Mouse (Mus musculus): ENCODE data around the gene Fam83c. TPM values are rescaled to one million over a fixed set of nuclear protein-coding genes. Genes with fewer than 3 reads are reported as not detected.

Fam83c gene
- total and polyA plus RNA-seq, 3 experiments = 0.03 to 0.04 TPM; not detected in 1

DNA sequence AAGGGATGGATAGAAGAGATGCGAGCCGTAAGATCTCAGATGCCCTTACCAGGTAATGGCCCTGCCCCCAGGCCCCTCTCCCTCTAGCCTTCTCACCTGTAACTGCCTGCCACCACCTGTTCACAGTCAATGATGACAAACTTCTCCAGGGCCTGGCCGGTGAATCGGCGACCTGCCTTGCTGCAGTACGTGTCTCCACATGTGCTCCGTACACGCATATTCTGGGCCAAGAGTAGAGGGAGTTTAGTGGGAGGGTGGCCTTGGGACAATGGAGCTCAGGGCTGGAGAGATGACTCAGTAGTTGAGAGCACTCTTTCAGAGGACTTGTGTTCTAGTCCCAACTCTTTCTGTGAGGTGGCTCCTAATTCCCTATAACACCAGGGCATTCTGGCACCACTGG, 3.8 kb downstream of the Fam83c start:
- H3K27ac ChIP-seq (ENCODE audit: control insufficient read depth, low read depth, low read length) = no peak overlapping the region
- H3K9ac ChIP-seq (ENCODE audit: control insufficient read depth, low read depth, low read length, poor library complexity, severe bottlenecking) = no peak overlapping the region
- H3K36me3 ChIP-seq (ENCODE audit: control insufficient read depth in 1 of 2, insufficient read depth in 2 of 2, low read length in 2 of 2) = peaks cover 0 to 4% of the 10 kb centered on the region in 2 experiments; a peak in 2 of 4 replicates
- TF ChIP-seq RCOR1 (IDR thresholded peaks at IDR 0.05; ENCODE audit: low read depth, low read length) (no peak), RAD21 (IDR thresholded peaks at IDR 0.05; ENCODE audit: low read depth, low read length) (no peak), E2F4 (IDR thresholded peaks at IDR 0.05; ENCODE audit: borderline replicate concordance, low read depth, low read length) (no peak), SIN3A (IDR thresholded peaks at IDR 0.05; ENCODE audit: low read length) (no peak), ZMIZ1 (IDR thresholded peaks at IDR 0.05; ENCODE audit: low read depth, low read length) (no peak)
- H3K4me3 ChIP-seq (ENCODE audit: control insufficient read depth in 1 of 2, insufficient read depth in 1 of 2, low read depth in 2 of 2, low read length in 2 of 2) = no peak overlapping the region
- peaks cover 0 to 5% of the 10 kb centered on the region in 2 experiments; a peak in 2 of 4 replicates for H3K4me1 ChIP-seq (ENCODE audit: control insufficient read depth in 1 of 2, insufficient read depth in 2 of 2, low read length in 2 of 2)
- no peak for DNase-seq (ENCODE audit: low read depth, low spot score)
- peaks cover 6% of the 10 kb centered on the region for H3K79me2 ChIP-seq (ENCODE audit: control insufficient read depth, insufficient read depth, low read length, poor library complexity)
- no peaks in the 10 kb centered on the region for H3K27me3 ChIP-seq (ENCODE audit: control insufficient read depth in 1 of 2, insufficient read depth in 2 of 2, low read length in 2 of 2)
- no peaks in the 10 kb centered on the region for H3K9me3 ChIP-seq (replicated peaks; ENCODE audit: insufficient read depth, low read length)

DNA sequence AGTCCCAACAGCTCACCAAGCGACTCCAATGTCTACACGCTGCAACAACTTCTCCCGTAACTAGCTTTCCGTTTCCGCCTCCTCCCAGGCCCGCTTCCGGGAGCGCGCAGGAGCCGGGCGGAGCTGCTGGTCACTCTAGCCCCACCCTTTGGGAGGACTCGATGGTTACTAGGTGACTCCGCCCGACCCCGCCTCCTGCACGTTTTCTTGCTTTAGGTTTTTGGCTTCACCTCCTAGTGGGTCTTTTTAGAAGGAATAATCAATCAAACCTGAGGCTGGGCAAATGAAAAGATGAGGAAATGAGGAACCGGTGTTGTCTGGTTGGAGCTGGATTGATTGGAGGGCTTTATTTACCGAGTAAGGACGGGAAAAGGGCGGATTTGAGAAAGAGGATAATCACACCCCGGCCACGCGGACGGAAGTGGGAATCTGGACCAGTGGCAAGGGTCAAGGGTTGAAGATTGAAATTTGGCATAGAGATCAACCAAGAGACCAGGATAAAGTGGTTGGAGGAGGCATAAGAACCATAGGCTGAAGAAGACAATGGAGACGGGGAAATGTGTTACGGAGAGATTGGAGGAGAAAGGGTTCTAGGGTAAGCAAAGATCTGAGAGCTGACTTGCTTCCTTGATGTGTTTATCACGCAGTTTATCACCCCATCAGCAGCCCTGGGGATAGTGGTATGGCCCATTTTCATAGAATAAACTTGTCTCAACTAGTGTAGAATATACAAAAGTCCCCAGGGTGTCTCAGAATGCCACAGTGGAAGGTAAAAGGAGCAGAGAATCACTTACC, 7.8 kb downstream of the Fam83c start, which contains the start of gene Eif6:
Eif6 (minus strand) TSS at position 296 of the 795 bp plus-strand sequence.
- Histone ChIP-seq H3K27ac (ENCODE audit: control insufficient read depth, low read depth, low read length) (peak within 1 kb of the TSS; percentile 86), H3K4me1 (ENCODE audit: control insufficient read depth in 1 of 2, insufficient read depth in 2 of 2, low read length in 2 of 2) (peaks cover 2 to 9% of the 10 kb centered on the region in 2 experiments; a peak in 3 of 4 replicates), H3K36me3 (ENCODE audit: control insufficient read depth in 1 of 2, insufficient read depth in 2 of 2, low read length in 2 of 2) (peaks cover 5 to 11% of the 10 kb centered on the region in 2 experiments), H3K79me2 (ENCODE audit: control insufficient read depth, insufficient read depth, low read length, poor library complexity) (peaks cover 30% of the 10 kb centered on the region), H3K9me3 (replicated peaks; ENCODE audit: insufficient read depth, low read length) (no peaks in the 10 kb centered on the region), H3K9ac (ENCODE audit: control insufficient read depth, low read depth, low read length, poor library complexity, severe bottlenecking) (peak within 1 kb of the TSS; percentile 98), H3K27me3 (ENCODE audit: control insufficient read depth in 1 of 2, insufficient read depth in 2 of 2, low read length in 2 of 2) (no peaks in the 10 kb centered on the region), H3K4me3 (ENCODE audit: control insufficient read depth in 1 of 2, insufficient read depth in 1 of 2, low read depth in 2 of 2, low read length in 2 of 2) (peak within 1 kb of the TSS; percentile 66 to 94)
- peak; percentile 97 for DNase-seq (ENCODE audit: low read depth, low spot score)
- peak; percentile 55 for TF ChIP-seq NRF1 (IDR thresholded peaks at IDR 0.05; ENCODE audit: insufficient read depth, low read depth, low read length, poor library complexity, severe bottlenecking)
- no peak for TF ChIP-seq GABPA (IDR thresholded peaks at IDR 0.05; ENCODE audit: low read depth, low read length)
- TF ChIP-seq KAT2A (conservative IDR thresholded peaks at IDR 0.05; ENCODE audit: low read depth, low read length) = peak; percentile 57; the same call in 1 of the 2 replicates
- peak; percentile 87 for TF ChIP-seq POLR2AphosphoS2 (IDR thresholded peaks at IDR 0.05; ENCODE audit: low read length)
- no peak for TF ChIP-seq TAL1 (IDR thresholded peaks at IDR 0.05; ENCODE audit: low read length)
- peak; percentile 95 for TF ChIP-seq ELF1 (IDR thresholded peaks at IDR 0.05; ENCODE audit: low read depth, low read length)
- peak; percentile 74; the same call in 1 of the 2 replicates for TF ChIP-seq E2F4 (IDR thresholded peaks at IDR 0.05; ENCODE audit: borderline replicate concordance, low read depth, low read length)
- no peak for TF ChIP-seq EP300 (IDR thresholded peaks at IDR 0.05; ENCODE audit: low read depth in 1 of 2, low read length in 2 of 2)
- TF ChIP-seq TBP (IDR thresholded peaks at IDR 0.05; ENCODE audit: low read depth, low read length) = peak; percentile 81
- TF ChIP-seq MYC (IDR thresholded peaks at IDR 0.05; ENCODE audit: low read depth, low read length) = peak; percentile 88; the same call in 1 of the 2 replicates
- no peak for TF ChIP-seq SMC3 (IDR thresholded peaks at IDR 0.05; ENCODE audit: low read depth, low read length)
- TF ChIP-seq POLR2AphosphoS5 (IDR thresholded peaks at IDR 0.05; ENCODE audit: borderline replicate concordance, low read depth, low read length) = no peak
- TF ChIP-seq RCOR1 (IDR thresholded peaks at IDR 0.05; ENCODE audit: low read depth, low read length) = no peak
- TF ChIP-seq SIN3A (IDR thresholded peaks at IDR 0.05; ENCODE audit: low read length) = peak; percentile 95
- TF ChIP-seq MAZ (IDR thresholded peaks at IDR 0.05; ENCODE audit: low read depth, low read length) = peak; percentile 93
- TF ChIP-seq MXI1 (IDR thresholded peaks at IDR 0.05; ENCODE audit: low read depth, low read length) = peak; percentile 97
- no peak for TF ChIP-seq ZNF384 (IDR thresholded peaks at IDR 0.05; ENCODE audit: low read depth, low read length)
- TF ChIP-seq ETS1 (IDR thresholded peaks at IDR 0.05; ENCODE audit: low read depth, low read length) = peak; percentile 54; the same call in 1 of the 2 replicates
- peak; percentile 91 for TF ChIP-seq HCFC1 (IDR thresholded peaks at IDR 0.05; ENCODE audit: low read depth, low read length)
- TF ChIP-seq MAX (IDR thresholded peaks at IDR 0.05; ENCODE audit: low read length) = peak; percentile 69
- TF ChIP-seq MYB (IDR thresholded peaks at IDR 0.05; ENCODE audit: low read depth, low read length) = no peak
- peak; percentile 98 for TF ChIP-seq BHLHE40 (IDR thresholded peaks at IDR 0.05; ENCODE audit: borderline replicate concordance, low read depth, low read length)
- TF ChIP-seq TCF12 (IDR thresholded peaks at IDR 0.05; ENCODE audit: low read depth, low read length) = peak; percentile 72; the same call in 1 of the 2 replicates
- TF ChIP-seq NELFE (IDR thresholded peaks at IDR 0.05; ENCODE audit: low read depth, low read length) = peak; percentile 94
- TF ChIP-seq CTCF (IDR thresholded peaks at IDR 0.05 in 2 of 3, conservative IDR thresholded peaks at IDR 0.05 in 1 of 3; ENCODE audit: control insufficient read depth in 1 of 3, insufficient read depth in 1 of 3, low read depth in 2 of 3, low read length in 3 of 3, poor library complexity in 1 of 3, severe bottlenecking in 1 of 3) = no peak
- TF ChIP-seq USF2 (IDR thresholded peaks at IDR 0.05; ENCODE audit: borderline replicate concordance in 1 of 2, insufficient read depth in 1 of 2, low read depth in 1 of 2, low read length in 2 of 2) = no peak
- TF ChIP-seq CHD1 (IDR thresholded peaks at IDR 0.05; ENCODE audit: low read depth, low read length) = 0 out of 2 replicates have a peak, but pooled peaks have one; percentile 3

All from MEL (cell line).